Mouse (Mus musculus) ES-Bruce4 (cell line): ENCODE results near the gene Kcnj11. TPM values are rescaled to one million over a fixed set of nuclear protein-coding genes. Genes with fewer than 3 reads are reported as not detected.

Experiments
- H3K27ac ChIP-seq: 2 replicates; pipeline ENCODE4 v1.5.1; 2012; ENCODE audit warnings: low read length, inconsistent platforms; ENCODE audit not compliant: insufficient read depth
- H3K27me3 ChIP-seq: 2 replicates; pipeline ENCODE4 v1.6.1; 2012; ENCODE audit warnings: mild to moderate bottlenecking, low read length, inconsistent platforms; ENCODE audit not compliant: control insufficient read depth, poor library complexity, insufficient read depth, severe bottlenecking
- H3K36me3 ChIP-seq: 2 replicates; pipeline ENCODE4 v1.6.1; 2012; ENCODE audit warnings: inconsistent platforms, mild to moderate bottlenecking, low read length, moderate library complexity; ENCODE audit not compliant: control insufficient read depth, poor library complexity, insufficient read depth, severe bottlenecking
- H3K4me1 ChIP-seq: one replicate; pipeline ENCODE4 v1.8.1; 2011; ENCODE audit warnings: low read length; ENCODE audit not compliant: control insufficient read depth, insufficient read depth
- H3K4me3 ChIP-seq: 2 replicates; pipeline ENCODE4 v1.5.1; 2011; ENCODE audit warnings: low read depth, mild to moderate bottlenecking, low read length
- H3K9ac ChIP-seq: 2 replicates; pipeline ENCODE4 v1.6.1; 2012; ENCODE audit warnings: low read depth, mild to moderate bottlenecking, inconsistent platforms; ENCODE audit not compliant: poor library complexity, severe bottlenecking
- H3K9me3 ChIP-seq: replicated peaks from 2 replicates; pipeline ENCODE4 v1.6.1; 2012; ENCODE audit warnings: mild to moderate bottlenecking, low read length, inconsistent platforms; ENCODE audit not compliant: control insufficient read depth, poor library complexity, insufficient read depth, severe bottlenecking
- CTCF ChIP-seq: IDR thresholded peaks from one replicate; pipeline ENCODE4 v1.8.1; 2011; ENCODE audit warnings: low read depth, low read length
- EP300 ChIP-seq: IDR thresholded peaks from 2 replicates; pipeline ENCODE4 v1.6.1; 2011; ENCODE audit warnings: low read depth, low read length; ENCODE audit not compliant: insufficient read depth
- POLR2A ChIP-seq: IDR thresholded peaks from one replicate; pipeline ENCODE4 v1.8.1; 2011; ENCODE audit warnings: low read length; ENCODE audit not compliant: insufficient read depth
- polyA plus RNA-seq: library from polyadenylated mRNA; stranded (reverse); fragments of >200 nt; gene quantifications from 2 replicates; pipeline ENCODE4 v1.2.4, GENCODE M21; 2011; ENCODE audit warnings: low read depth; ENCODE audit not compliant: missing spikeins, insufficient read depth, insufficient read length

Kcnj11 gene
- polyA plus RNA-seq, 1 experiment: 1.5 TPM

DNA sequence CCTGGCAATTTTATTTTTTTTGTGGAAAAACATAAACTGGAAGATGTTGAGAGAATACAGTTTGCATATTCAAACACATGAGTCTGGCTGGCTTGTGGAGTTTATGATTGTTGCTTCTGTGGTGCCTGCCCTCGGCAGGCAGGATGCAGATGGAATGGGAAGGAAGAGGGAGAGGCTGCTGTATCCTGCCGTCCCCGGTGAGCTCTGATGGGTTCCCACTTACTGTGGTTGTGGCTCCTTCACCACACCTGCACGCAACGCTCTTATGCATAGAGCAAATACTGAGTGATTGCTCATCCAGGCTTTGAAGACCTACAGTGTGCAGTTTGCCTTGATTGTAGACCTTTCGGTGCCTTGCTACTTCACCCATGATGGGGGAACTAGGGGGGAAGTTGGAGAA is 12.3 kb downstream of the Kcnj11 start:
- TF ChIP-seq POLR2A: no peak
- TF ChIP-seq EP300: no peak
- no peak for TF ChIP-seq CTCF
- Histone ChIP-seq H3K9me3 (no peaks in the 10 kb centered on the region), H3K4me1 (peaks cover 3% of the 10 kb centered on the region), H3K27ac (no peak overlapping the region), H3K4me3 (no peak overlapping the region), H3K27me3 (no peaks in the 10 kb centered on the region), H3K9ac (no peak overlapping the region), H3K36me3 (peaks cover 4% of the 10 kb centered on the region; the same call in 1 of the 2 replicates)

DNA sequence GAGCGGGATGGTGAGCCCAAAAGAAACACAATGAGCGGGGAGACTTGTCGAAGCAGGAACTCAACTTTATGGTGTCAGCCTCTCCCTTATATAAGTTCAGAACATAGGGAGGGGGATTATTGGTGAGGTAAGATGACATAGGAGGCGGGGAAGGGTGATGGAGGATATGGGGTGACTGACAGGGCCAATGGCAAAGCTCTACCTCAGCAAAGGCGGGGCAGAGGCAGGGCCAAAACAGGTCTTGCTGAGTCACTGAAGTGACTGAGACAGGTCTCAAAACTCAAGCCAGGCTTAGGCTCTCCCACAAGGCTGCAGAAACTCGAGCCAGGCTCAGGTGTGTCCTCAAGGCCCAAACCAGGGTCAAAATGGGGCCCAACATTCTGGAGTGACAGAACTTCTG is 14.2 kb downstream of the Kcnj11 start:
- Histone ChIP-seq H3K27ac (0 out of 2 replicates have a peak overlapping the region, but pooled peaks have one; percentile 4), H3K4me1 (peaks cover 3% of the 10 kb centered on the region), H3K9ac (no peak overlapping the region), H3K4me3 (no peak overlapping the region), H3K36me3 (peaks cover 9% of the 10 kb centered on the region), H3K27me3 (no peaks in the 10 kb centered on the region), H3K9me3 (no peaks in the 10 kb centered on the region)
- TF ChIP-seq EP300: no peak
- no peak for TF ChIP-seq CTCF
- TF ChIP-seq POLR2A: no peak

DNA sequence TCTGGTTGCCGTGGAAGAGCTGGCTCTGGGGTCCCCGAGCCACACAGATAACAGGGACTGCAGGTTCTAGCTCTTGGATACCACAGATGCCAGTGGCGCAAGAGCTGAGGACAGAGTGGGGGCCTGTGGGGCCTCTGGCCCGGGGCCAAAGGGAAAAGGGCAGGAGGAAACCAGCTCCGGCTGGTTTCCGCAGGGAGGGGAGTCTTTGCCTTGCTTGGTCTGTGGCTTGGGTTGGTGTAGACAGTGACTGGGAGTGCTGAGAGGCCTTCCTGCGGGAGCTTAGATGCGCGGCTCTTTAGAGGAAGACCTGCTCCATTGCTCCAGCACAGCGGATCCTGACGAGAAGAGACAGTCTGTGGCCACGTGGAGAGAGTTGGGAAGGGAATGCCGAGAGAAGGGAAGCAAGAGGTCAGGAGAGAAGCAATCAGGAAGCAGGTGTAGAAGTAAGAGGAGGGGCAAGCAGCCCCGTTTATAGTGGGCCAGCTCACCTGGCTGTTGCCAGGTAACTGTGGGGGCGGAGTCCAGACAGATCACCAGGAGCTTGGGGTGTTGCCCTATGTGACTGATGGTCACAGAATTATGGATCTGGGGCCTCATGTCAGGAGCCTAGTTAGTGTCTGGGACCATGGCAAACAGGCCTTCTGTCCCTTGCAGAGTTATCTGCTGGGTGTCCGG is 15.6 kb downstream of the Kcnj11 start:
- Histone ChIP-seq H3K9me3 (no peaks in the 10 kb centered on the region), H3K27ac (no peak overlapping the region), H3K9ac (no peak overlapping the region), H3K4me3 (no peak overlapping the region), H3K4me1 (peaks cover 3% of the 10 kb centered on the region), H3K36me3 (peaks cover 12% of the 10 kb centered on the region), H3K27me3 (no peaks in the 10 kb centered on the region)
- TF ChIP-seq CTCF (no peak), EP300 (no peak), POLR2A (no peak)

DNA sequence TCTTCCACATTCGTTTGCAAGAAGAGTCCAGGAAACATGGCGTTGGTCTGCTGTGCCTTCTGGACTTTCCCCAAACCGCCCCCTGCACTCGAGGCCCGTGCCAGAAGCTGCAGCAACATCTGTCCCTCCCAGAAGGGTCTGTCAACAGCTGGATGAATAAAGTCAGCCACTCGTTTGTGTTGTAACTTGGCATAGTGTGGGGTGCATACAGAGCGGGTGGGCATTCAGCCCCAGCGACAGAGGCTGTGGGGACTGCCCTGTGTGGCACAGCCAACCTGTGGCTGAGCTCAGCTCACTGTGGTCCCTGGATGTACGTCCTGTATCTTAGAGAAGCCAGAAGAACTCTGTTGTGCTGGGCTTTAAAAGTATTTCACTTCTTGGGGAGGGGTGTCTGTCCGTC is 16.5 kb downstream of the Kcnj11 start:
- Histone ChIP-seq H3K36me3 (peaks cover 15% of the 10 kb centered on the region), H3K9me3 (no peaks in the 10 kb centered on the region), H3K4me1 (peaks cover 3% of the 10 kb centered on the region)

DNA sequence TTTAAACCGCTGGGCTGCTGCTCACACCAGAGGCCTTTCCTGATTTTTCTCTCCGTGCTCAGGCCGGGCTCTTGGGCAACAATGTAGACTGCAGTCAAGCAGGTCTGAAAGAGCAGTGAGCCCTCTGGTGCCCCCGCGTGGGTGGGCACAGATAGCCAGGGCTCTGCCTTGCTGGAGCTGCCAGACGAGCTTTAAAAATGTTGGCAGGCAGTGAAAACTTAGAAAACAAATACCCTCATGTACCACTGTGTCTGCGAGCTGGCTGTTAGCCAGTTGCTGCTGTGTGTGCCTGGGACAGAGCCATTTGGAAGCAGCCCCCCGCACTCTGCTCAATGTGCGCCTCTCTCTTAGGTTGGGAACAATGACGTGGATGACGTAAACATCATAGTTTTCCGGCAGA is 22.9 kb downstream of the Kcnj11 start:
- H3K4me1 ChIP-seq: no peaks in the 10 kb centered on the region
- H3K9ac ChIP-seq: no peak overlapping the region
- TF ChIP-seq EP300: no peak
- no peak overlapping the region for H3K27ac ChIP-seq
- H3K9me3 ChIP-seq: no peaks in the 10 kb centered on the region
- no peak overlapping the region for H3K4me3 ChIP-seq
- no peaks in the 10 kb centered on the region for H3K27me3 ChIP-seq
- peaks cover 28% of the 10 kb centered on the region for H3K36me3 ChIP-seq

More for the DNA sequence above, 16.5 kb downstream of the Kcnj11 start:
- H3K27me3 ChIP-seq: no peaks in the 10 kb centered on the region
- no peak overlapping the region for H3K4me3 ChIP-seq
- H3K27ac ChIP-seq: no peak overlapping the region
- TF ChIP-seq POLR2A (no peak), CTCF (no peak), EP300 (no peak)
- H3K9ac ChIP-seq: no peak overlapping the region

DNA sequence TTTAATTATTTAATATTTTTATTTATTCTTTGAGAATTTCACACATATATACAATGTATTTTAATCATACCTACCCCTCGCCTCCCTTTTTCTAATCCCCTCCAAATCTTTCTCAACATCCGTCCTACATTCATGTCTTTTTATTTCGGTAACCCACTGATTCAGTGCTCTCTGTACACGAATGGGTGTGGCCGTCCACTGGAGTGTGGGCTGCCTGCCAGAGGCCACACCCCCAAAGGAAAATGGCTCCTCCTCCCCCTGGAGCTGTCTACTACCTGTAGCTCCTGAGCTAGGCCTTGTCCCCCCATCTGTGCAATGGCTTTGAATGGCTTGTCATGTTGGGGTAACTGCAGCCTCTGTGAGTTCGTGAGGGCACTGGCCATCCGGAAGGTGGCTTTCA is 23.7 kb downstream of the Kcnj11 start:
- TF ChIP-seq EP300 (no peak), POLR2A (no peak), CTCF (no peak)
- H3K36me3 ChIP-seq: peaks cover 30% of the 10 kb centered on the region
- H3K27me3 ChIP-seq: no peaks in the 10 kb centered on the region
- no peak overlapping the region for H3K4me3 ChIP-seq
- H3K27ac ChIP-seq: no peak overlapping the region
- no peaks in the 10 kb centered on the region for H3K4me1 ChIP-seq
- H3K9me3 ChIP-seq: no peaks in the 10 kb centered on the region
- H3K9ac ChIP-seq: no peak overlapping the region
